Mouse (Mus musculus) lung, postnatal 36 days (tissue): ENCODE results near the gene Mast1.

Source experiments
- DNase-seq: peaks from one replicate; pipeline ENCODE4 v3.0.0; 2022; ENCODE audit warnings: mixed read lengths

Gene Mast1

GRCm38 (mm10) chr8:84937620-84938485 lies 694 bp upstream of the Mast1 start:
- no peak for DNase-seq

- no peak for DNase-seq
Measured at GRCm38 (mm10) chr8:84936041-84936961, 858 bp downstream of the Mast1 start.

DNA sequence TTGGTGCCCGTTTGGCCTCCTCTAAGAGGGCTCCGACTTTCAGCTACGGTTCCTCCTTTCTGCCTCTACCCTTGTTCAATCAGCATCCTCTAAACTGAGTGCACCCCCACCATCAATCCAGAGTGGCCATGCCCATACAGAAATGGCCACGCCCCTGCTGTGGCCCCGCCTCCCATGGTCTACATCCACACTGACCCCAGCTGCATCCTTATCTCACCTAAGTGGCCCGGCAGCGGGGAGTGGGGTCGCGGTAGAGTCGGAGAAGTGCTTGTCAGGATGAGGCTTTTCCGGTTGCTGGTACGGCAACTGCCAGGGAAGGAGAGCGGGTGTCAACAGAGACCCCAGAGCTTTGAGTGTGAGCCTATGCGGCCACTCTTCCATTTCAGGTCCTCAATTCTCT lies 1.7 kb downstream of the Mast1 start:
- DNase-seq, result no peak

- no peak for DNase-seq
Measured at GRCm38 (mm10) chr8:84934860-84935259, 2.3 kb downstream of the Mast1 start.

GRCm38 (mm10) chr8:84933767-84934559 lies 3.2 kb downstream of the Mast1 start:
- DNase-seq, result no peak

GRCm38 (mm10) chr8:84930582-84930981 lies 6.6 kb downstream of the Mast1 start:
- DNase-seq, result no peak

- DNase-seq, result peak; percentile 80
Measured at GRCm38 (mm10) chr8:84928456-84929306, 8.5 kb downstream of the Mast1 start.

DNA sequence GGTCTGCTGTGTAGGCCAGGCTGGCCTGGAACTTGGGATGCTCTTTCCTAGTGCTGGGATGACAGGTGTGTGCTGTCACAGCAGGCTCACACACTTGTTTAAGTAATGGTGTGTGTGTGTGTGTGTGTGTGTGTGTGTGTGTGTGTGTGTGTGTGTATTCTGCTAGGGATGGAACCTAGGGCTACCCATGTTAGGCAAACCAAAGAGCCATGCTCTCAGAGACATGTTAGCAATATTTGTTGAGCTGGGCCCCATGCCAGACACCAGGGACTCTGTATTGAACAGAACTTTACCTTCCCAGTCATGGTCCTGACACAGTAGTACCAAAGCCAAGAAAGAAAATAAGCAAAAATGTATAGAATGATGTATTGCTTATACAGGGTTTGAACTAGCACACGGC lies 9.6 kb downstream of the Mast1 start:
- DNase-seq, result no peak

- no peak for DNase-seq
Measured at GRCm38 (mm10) chr8:84925557-84925956, 11.6 kb downstream of the Mast1 start.

GRCm38 (mm10) chr8:84921596-84921995 lies 15.6 kb downstream of the Mast1 start:
- peak; percentile 90 for DNase-seq

DNA sequence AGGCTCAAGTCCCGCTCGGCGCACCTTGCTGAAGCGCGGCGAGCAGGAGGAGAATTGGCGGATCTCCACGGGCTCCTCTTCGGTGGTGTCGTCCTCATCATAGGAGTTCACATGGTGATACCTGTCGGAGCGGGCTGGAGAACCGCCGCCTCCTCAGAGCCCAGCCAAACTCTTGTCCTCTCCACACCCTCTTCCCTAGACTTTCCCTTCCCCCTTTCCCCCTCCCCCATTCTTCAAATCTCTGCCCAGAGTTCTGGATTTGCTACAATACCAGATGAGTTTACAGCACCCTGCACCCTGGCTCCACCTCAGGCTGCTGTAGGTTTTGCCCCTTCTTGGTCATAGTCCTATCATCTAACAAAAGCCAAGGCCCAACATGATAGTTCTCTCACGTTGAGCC lies 18.5 kb downstream of the Mast1 start:
- no peak for DNase-seq

DNA sequence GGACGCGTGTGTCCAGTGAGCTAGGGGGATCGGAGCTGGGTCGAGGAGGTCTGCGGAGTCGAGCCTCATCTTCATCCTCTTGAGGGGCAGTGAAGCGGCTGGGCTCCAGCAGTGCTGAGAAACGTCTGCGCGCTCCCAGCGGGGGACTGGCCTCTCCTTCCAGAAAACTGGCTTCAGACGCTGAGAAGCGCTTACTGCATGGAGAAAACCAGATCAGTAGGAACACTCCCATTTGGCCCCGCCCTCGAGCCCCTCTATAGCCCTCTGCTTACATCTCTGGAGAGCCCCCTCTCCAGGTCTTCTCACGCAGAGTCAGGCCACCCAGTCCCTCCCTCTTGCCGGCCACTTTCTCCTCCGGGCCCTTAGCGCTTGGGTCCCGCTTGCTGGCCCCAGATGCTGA lies 19.4 kb downstream of the Mast1 start:
- no peak for DNase-seq

DNA sequence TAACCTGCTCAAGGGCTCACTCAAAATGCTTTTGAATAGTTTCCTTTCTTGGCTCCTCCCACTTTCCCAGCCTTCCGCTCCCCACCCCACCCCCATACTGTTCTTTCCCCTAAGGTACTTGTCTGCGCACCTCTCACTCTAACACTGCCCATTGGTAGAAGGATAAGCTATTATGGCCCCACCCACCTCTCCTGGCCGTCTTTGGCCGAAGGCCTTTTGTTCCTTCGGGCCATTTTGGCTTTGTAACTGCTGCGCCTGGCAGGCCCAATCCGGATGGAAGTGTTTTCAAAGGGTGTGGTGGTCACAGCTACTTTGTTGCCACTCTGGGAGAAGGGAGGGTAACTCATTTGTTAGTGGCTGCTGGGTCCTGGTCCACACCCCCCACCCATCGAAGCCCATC lies 21.9 kb downstream of the Mast1 start:
- DNase-seq, result peak; percentile 59

DNA sequence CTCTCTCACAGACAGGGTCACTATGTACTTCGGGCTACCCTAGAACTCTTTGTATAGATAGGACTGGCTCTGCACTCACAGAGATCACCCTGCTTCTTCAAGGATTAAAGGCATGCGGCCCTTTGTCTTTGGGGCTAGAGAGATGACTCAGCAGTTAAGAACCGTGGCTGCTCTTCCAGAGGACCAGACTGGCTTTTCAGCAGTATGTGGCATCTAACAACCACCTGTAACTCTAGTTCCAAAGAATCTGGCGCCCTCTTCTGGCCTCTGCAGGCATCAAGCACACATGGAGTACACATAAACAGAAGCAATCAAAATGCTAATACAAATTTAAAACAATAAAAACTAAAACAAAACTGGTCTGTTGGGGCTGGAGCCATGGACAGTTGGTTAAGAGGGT lies 23.2 kb downstream of the Mast1 start:
- DNase-seq, result peak; percentile 74

DNA sequence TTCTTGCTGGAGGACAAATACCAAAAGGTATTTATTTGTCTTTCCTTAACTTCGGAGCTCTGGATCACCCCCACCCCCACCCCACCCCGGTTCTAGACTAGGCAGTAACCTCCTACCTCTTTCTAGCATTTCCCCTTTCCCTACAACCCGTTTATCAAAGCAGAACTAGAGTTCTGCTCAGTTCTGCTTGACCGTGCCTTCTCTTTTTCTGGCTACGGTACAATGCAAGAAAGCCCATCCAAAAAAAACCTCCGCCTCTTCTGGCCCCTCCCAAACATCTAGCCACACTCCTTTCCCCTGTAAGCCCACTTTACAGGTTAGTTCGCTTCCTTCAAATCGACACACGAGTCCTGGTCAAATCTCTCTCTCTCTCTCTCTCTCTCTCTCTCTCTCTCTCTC lies 23.7 kb downstream of the Mast1 start:
- peak; percentile 21 for DNase-seq

DNA sequence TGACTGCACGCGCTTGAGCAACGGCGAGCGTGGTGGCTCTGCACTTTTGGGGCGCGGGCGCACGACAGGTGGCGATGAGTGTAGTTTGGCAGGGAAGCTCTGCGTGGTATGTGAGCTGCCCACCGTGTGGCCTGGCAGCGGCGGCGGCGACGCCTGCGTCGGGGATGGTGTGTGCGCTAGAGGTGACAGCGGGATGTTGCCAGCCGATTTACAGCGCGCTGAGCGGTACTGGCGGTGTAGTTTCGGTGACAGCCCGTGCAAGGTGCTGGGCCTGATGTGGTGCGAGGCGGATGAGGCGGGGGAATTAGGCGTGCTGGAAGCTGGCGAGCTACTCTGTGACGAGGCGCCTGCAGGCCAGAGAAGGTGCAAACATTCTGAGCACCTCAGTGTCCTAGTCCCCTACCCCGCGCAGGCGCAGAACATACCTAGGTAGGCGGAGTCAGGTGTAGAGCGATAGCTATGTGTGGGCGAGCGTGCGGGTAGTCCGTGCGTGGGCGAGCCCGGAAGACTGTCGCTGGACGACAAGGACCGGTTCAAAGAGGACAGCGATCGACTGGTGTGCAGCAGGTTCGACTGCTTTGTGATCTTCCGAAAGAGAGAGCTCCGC lies 24.2 kb downstream of the Mast1 start:
- peak; percentile 87 for DNase-seq

GRCm38 (mm10) chr8:84912391-84912790 lies 24.8 kb downstream of the Mast1 start:
- no peak for DNase-seq

DNA sequence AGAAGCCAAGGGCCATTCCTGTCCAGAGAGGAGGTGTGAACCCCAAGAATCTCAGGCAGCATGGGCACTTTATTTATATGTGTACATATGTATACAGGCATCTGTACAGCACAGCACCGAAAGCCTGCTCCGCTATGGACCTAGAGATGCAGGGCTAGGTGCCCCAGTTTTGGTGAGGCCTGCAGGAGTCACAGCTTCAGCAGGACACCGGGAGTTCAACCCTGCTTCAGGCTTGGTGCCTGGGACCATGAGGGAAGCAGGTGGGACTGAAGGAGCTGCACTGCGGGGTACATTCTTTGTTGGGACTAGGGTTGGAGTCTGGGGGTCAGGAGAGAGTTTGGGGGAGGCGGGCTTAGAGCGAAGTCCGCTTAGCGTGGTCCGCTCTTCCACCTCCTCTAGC lies 25.3 kb downstream of the Mast1 start:
- no peak for DNase-seq

GRCm38 (mm10) chr8:84910551-84910950 lies 26.6 kb downstream of the Mast1 start:
- no peak for DNase-seq

GRCm38 (mm10) chr8:84909949-84910348 lies 27.2 kb downstream of the Mast1 start:
- no peak for DNase-seq

- DNase-seq, result no peak
Measured at GRCm38 (mm10) chr8:84909162-84909767, 27.9 kb downstream of the Mast1 start.
